Mouse (Mus musculus) forebrain, embryonic 14.5 days (tissue): ENCODE data around the gene Mia2. TPM values are rescaled to one million over a fixed set of nuclear protein-coding genes. Genes with fewer than 3 reads are reported as not detected.
A peak's percentile ranks its signal among the peaks of the same experiment; 100 is the strongest.
"Not testable (repeated sequence)": the region's sequence is repeated elsewhere in the genome, so short reads cannot be mapped to it uniquely, and the experiment has no call there.

ENCODE experiments used
- ATAC-seq: fragments of 200-750 bp; cut with Nextera tagmentation; 2 replicates; pipeline ENCODE4 v1.8.0; 2017; ENCODE audit warnings: mild to moderate bottlenecking, moderate library complexity
- DNase-seq: peaks from one replicate; pipeline ENCODE4 v3.0.0-alpha.2; 2015; ENCODE audit warnings: low spot score
- H3K27ac ChIP-seq: fragments of 300-500 bp; sonication (generic); 2 replicates; pipeline ENCODE4 v1.5.1; 2014; ENCODE audit warnings: low read depth, mild to moderate bottlenecking, control low read depth, low read length, moderate library complexity
- H3K27me3 ChIP-seq: fragments of 300-500 bp; sonication (generic); replicated peaks from 2 replicates; pipeline ENCODE4 v1.6.1; 2014; ENCODE audit warnings: low read length, control low read depth, mixed read lengths; ENCODE audit not compliant: control insufficient read depth, insufficient read depth
- H3K36me3 ChIP-seq: fragments of 300-500 bp; sonication (generic); 2 replicates; pipeline ENCODE4 v1.6.1; 2014; ENCODE audit warnings: low read length, control low read depth; ENCODE audit not compliant: control insufficient read depth, insufficient read depth
- H3K4me1 ChIP-seq: fragments of 300-500 bp; sonication (generic); 2 replicates; pipeline ENCODE4 v1.6.1; 2014; ENCODE audit warnings: antibody characterized with exemption, low read length, control low read depth; ENCODE audit not compliant: control insufficient read depth, insufficient read depth
- H3K4me2 ChIP-seq: fragments of 300-500 bp; sonication (generic); 2 replicates; pipeline ENCODE4 v1.6.1; 2014; ENCODE audit warnings: mild to moderate bottlenecking, control low read depth, low read length
- H3K4me3 ChIP-seq: fragments of 300-500 bp; sonication (generic); 2 replicates; pipeline ENCODE4 v1.5.1; 2014; ENCODE audit warnings: low read depth, low read length, control low read depth
- H3K9ac ChIP-seq: fragments of 300-500 bp; sonication (generic); 2 replicates; pipeline ENCODE4 v1.6.1; 2014; ENCODE audit warnings: mild to moderate bottlenecking, low read length, control low read depth, moderate library complexity
- H3K9me3 ChIP-seq: fragments of 300-500 bp; sonication (generic); replicated peaks from 2 replicates; pipeline ENCODE4 v1.6.1; 2016; ENCODE audit warnings: low read length, control low read depth, mixed read lengths; ENCODE audit not compliant: control insufficient read depth
- WGBS: fragments of 180-500 bp; shearing (Covaris S2); extraction: QIAGEN DNeasy Blood & Tissue Kit; methylation state at CpG from one replicate; pipeline ENCODE4 v1.1.7; 2014; 5-methylcytosine and 5-hydroxymethylcytosine counted together
- microRNA-seq: library from miRNA; unstranded; fragments of <30 nt; microRNA quantifications from one replicate; pipeline ENCODE4, GENCODE M21; 2016
- polyA plus RNA-seq: library from polyadenylated mRNA; unstranded; fragments of >200 nt; fragmentation: Nextera tagmentation; extraction: Ambion mirVana; gene quantifications from 2 replicates; pipeline ENCODE4 v1.2.1, GENCODE M21; 2014

Mia2 gene
- polyA plus RNA-seq, 1 experiment from 2014 or later = 32.3 TPM

DNA sequence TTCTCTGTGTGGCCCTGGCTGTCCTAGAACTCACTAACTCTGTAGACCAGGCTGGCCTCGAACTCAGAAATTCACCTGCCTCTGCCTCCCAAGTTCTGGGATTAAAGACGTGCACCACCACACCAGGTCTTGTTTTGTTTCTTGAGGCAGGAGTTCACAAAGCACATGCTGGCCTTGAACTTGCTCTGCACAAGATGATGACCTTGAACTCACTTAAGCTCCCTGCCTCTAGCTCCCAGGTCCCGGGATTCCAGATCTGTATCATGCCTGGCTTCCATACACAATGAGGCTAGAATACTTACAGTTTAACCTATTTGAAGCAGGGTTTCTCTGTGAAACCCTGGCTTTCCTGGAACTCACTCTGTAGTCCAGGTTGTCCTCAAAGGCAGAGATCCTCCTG, 121.7 kb downstream of the Mia2 start:
- Histone ChIP-seq H3K4me3 (0 out of 2 replicates have a peak overlapping the region, but pooled peaks have one; percentile 94), H3K4me2 (peak overlapping the region; percentile 82), H3K27ac (no peak overlapping the region), H3K27me3 (no peaks in the 10 kb centered on the region), H3K9me3 (no peaks in the 10 kb centered on the region), H3K4me1 (peaks cover 25% of the 10 kb centered on the region), H3K36me3 (no peaks in the 10 kb centered on the region), H3K9ac (peak overlapping the region; percentile 89; the same call in 1 of the 2 replicates)
- no peak for DNase-seq
- WGBS = 83% methylated on average over 3 of the region's 3 CpGs
- no peak for ATAC-seq

DNA sequence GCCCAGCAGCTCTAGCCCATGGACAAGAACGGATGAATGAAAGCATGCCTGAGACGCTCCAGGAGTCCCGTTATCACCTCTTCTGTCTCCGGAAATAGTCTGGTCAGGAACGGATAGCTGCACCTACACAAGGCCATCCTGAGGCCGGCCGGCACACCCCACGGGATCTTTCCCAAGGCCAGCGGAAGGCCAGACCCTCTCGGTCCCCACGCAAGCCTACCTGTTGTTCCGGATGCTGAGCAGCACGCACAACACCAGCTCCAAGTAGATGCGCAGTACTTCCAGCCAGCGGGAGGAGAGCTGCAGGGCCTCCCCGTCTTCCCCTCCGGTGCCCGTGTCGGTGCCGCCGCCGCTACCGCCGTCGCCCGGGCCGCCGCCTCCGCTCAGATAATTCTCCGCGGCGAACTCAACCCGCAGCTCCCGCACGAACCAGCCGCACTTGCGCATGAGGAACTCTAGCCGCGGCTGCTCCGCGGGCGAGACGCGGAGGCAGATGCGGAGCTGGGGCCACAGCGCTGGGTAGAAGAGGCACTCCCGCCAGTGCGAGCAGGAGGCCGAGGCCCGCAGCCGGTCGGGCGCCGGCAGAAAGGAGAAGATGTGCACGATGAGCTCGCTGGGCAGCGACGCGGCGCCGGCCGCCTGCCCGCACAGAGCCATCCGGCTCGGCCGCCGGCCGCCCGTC, 123.2 kb downstream of the Mia2 start:
- H3K4me1 ChIP-seq = peaks cover 25% of the 10 kb centered on the region
- no peaks in the 10 kb centered on the region for H3K27me3 ChIP-seq
- H3K27ac ChIP-seq = peak overlapping the region; percentile 94
- H3K4me2 ChIP-seq = peak overlapping the region; percentile 82
- no peaks in the 10 kb centered on the region for H3K36me3 ChIP-seq
- H3K9ac ChIP-seq = peak overlapping the region; percentile 89
- no peaks in the 10 kb centered on the region for H3K9me3 ChIP-seq
- peak overlapping the region; percentile 94 for H3K4me3 ChIP-seq
- ATAC-seq (peak; percentile 3), DNase-seq (peak; percentile 56)
- WGBS = under 1% methylated on average over 58 of the region's 69 CpGs

DNA sequence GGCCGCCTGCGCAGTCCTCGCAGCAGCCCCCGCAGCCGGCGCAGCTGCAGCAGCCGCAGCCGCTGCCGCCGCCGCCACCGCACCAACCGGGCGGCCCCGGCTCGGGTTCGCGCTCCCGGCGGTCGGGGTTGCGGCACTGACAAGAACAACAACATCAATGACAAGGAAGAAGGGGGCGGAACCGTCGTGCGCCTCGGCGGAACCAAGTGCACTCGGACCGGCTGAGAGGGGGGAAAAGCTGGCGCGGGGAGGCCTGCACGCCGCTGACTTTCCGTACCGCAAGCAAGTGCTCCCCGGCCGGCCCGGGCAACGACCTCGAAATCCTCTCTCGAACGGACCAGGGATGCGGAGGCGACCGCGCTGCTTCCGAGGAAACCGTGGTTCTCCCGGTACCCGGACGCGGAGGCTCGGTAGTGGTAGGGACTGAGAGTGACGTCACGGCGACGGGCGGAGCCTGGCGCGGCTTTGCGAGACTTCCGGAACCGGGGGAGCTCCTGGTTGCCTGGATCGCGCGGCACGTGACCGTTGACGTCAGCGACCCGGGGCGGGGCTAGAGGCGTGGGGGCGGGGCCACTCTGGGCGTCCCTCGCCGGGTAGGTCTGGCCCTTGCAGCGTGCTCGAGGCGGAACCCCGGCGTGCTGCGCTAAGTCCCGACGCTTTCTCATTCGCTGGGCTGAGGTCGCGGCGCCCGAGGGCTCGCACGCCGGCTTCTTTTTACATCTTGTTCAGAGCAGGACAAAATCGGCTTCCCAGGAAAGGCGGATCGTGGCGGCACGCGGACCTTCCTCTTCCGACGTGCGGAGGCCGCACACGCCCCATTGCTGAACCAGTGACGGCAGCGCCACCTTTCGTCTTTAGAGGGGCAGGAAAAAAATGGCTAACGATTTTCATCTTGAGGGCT, 124.0 kb downstream of the Mia2 start, which contains the start of gene Fbxo33:
Gene Fbxo33, minus strand, starts transcription at position 401 of the 901 bp plus-strand sequence.
- ATAC-seq (peak; percentile 95), DNase-seq (peak; percentile 98)
- peaks cover 25% of the 10 kb centered on the region for H3K4me1 ChIP-seq
- H3K36me3 ChIP-seq = no peaks in the 10 kb centered on the region
- peak within 1 kb of the TSS; percentile 94 for H3K27ac ChIP-seq
- under 1% methylated on average over 105 of the region's 109 CpGs for WGBS
- no peaks in the 10 kb centered on the region for H3K27me3 ChIP-seq
- no peaks in the 10 kb centered on the region for H3K9me3 ChIP-seq
- H3K4me2 ChIP-seq = peak within 1 kb of the TSS; percentile 82
- H3K9ac ChIP-seq = peak within 1 kb of the TSS; percentile 89
- H3K4me3 ChIP-seq = peak within 1 kb of the TSS; percentile 94

DNA sequence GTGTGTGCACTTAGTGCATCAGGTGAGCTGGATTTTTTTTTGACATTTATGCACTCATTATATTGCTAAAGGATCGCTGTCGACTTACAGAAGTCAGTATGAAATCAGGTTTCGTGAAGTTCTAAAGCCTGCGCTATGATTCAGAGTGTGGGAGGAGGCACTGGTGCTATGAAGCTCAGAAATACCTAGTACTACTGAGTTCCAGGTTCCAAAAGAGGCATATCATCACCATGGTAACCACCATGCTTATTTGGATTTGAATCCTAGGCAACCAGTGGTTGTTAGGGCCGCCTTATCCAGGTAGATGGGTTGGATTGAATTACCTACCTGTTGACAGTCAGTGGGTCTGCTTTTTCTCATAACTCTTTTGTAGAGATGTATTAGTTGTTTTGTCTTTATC, 132.8 kb downstream of the Mia2 start:
- H3K36me3 ChIP-seq = no peaks in the 10 kb centered on the region
- no peak for DNase-seq
- no peak overlapping the region for H3K4me3 ChIP-seq
- 92% methylated on average over 5 of the region's 5 CpGs for WGBS
- no peak for ATAC-seq
- H3K27me3 ChIP-seq = no peaks in the 10 kb centered on the region
- no peak overlapping the region for H3K9ac ChIP-seq
- H3K9me3 ChIP-seq = no peaks in the 10 kb centered on the region
- no peaks in the 10 kb centered on the region for H3K4me1 ChIP-seq
- H3K4me2 ChIP-seq = no peak overlapping the region
- H3K27ac ChIP-seq = no peak overlapping the region

DNA sequence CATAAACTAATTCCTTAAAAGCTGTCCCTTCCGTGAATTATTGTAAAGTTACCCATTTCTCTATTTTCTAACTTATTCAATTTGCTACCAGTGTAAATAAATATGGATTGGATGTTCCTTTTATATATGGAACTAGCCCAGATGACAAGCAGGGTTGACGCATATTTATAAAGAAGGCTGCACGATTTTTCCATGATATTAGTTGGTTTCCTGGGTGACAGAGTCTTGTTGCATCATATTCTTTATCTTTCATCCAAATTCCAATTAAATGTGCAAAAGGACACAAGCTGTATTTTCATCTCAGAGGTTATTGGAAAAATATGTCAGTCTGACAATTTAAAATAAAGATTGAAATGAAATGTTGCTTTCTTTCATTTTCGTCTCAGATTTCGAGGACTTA, 142.8 kb downstream of the Mia2 start:
- 82% methylated on average over 5 of the region's 5 CpGs for whole genome bisulfite sequencing
- Histone ChIP-seq H3K9me3 (no peaks in the 10 kb centered on the region), H3K27ac (no peak overlapping the region), H3K4me3 (no peak overlapping the region), H3K27me3 (no peaks in the 10 kb centered on the region), H3K4me1 (no peaks in the 10 kb centered on the region), H3K36me3 (no peaks in the 10 kb centered on the region), H3K4me2 (no peak overlapping the region), H3K9ac (no peak overlapping the region)
- ATAC-seq = no peak
- no peak for DNase-seq

DNA sequence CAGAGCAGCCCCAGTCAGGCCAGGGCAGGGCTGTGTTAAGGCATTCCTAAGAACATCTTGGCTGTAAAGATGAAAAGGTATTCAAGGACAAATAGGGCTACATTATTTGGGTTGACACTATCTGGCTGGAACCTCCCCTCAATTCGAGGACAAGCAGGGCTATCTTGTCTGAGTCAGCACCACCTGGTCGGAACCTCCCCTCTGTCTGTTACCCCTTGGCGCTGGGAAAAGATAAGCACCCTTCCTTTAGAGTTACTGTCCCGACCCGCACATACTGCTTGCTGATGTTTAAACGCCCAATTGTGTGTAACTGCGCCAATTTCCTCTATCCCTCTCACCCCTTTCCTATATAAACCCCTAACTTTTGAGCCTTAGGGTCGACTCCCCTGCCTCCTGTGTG, 145.4 kb downstream of the Mia2 start:
- 91% methylated on average over 8 of the region's 8 CpGs for WGBS
- H3K27me3 ChIP-seq, H3K4me1 ChIP-seq, H3K9me3 ChIP-seq, H3K36me3 ChIP-seq, H3K9ac ChIP-seq, ATAC-seq, H3K4me2 ChIP-seq, DNase-seq, H3K4me3 ChIP-seq, H3K27ac ChIP-seq: not testable (repeated sequence)

Small RNA genes lying within 50 kb of the gene (microRNA-seq; reads per million reads assigned to microRNA genes)
- not detected for gene Gm27284

Other genes starting within 250 kb of the Mia2 start
- gene Sec23a, start 83.8 kb upstream of the Mia2 start, polyA plus RNA-seq = 109 and 130 TPM in 2 replicates
- gene Gemin2, start 82.4 kb upstream of the Mia2 start, polyA plus RNA-seq = 11.8 and 13.5 TPM in 2 replicates
- 92.8 and 99.7 TPM in 2 replicates for gene Trappc6b, start 34.3 kb upstream of the Mia2 start, polyA plus RNA-seq
- gene Pnn, start 28.9 kb upstream of the Mia2 start, polyA plus RNA-seq = 49.7 and 56.2 TPM in 2 replicates
- gene Fbxo33, start 123.9 kb downstream of the Mia2 start, polyA plus RNA-seq = 6.4 and 7.1 TPM in 2 replicates